Mouse (Mus musculus) hindbrain, embryonic 13.5 days (tissue): ENCODE data around the gene Nrxn2. TPM values are rescaled to one million over a fixed set of nuclear protein-coding genes. Genes with fewer than 3 reads are reported as not detected.

ENCODE experiments used
- ATAC-seq: fragments of 200-750 bp; cut with Nextera tagmentation; 2 replicates; pipeline ENCODE4 v1.8.0; 2017; ENCODE audit warnings: moderate TSS enrichment; ENCODE audit not compliant: low FRiP score
- H3K27ac ChIP-seq: fragments of 300-500 bp; sonication (generic); 2 replicates; pipeline ENCODE4 v1.5.1; 2015; ENCODE audit warnings: inconsistent platforms, mild to moderate bottlenecking, moderate library complexity
- H3K27me3 ChIP-seq: fragments of 300-500 bp; sonication (generic); 2 replicates; pipeline ENCODE4 v1.6.1; 2015; ENCODE audit warnings: mild to moderate bottlenecking, inconsistent platforms
- H3K36me3 ChIP-seq: fragments of 300-500 bp; sonication (generic); 2 replicates; pipeline ENCODE4 v1.6.1; 2015; ENCODE audit warnings: mild to moderate bottlenecking, inconsistent platforms
- H3K4me1 ChIP-seq: fragments of 300-500 bp; sonication (generic); replicated peaks from 2 replicates; pipeline ENCODE4 v1.6.1; 2015; ENCODE audit warnings: inconsistent platforms
- H3K4me2 ChIP-seq: fragments of 300-500 bp; sonication (generic); 2 replicates; pipeline ENCODE4 v1.6.1; 2015; ENCODE audit warnings: inconsistent platforms, mild to moderate bottlenecking, moderate library complexity
- H3K4me3 ChIP-seq: fragments of 300-500 bp; sonication (generic); 2 replicates; pipeline ENCODE4 v1.5.1; 2015; ENCODE audit warnings: mild to moderate bottlenecking, inconsistent platforms
- H3K9ac ChIP-seq: fragments of 300-500 bp; sonication (generic); 2 replicates; pipeline ENCODE4 v1.6.1; 2015; ENCODE audit warnings: mild to moderate bottlenecking, inconsistent platforms
- H3K9me3 ChIP-seq: fragments of 300-500 bp; sonication (generic); 2 replicates; pipeline ENCODE4 v1.6.1; 2016; ENCODE audit warnings: inconsistent platforms
- WGBS: fragments of 180-500 bp; shearing (Covaris S2); methylation state at CpG from one replicate; pipeline ENCODE4 v1.1.7; 2015; 5-methylcytosine and 5-hydroxymethylcytosine counted together
- polyA plus RNA-seq: library from polyadenylated mRNA; unstranded; fragments of >200 nt; fragmentation: Nextera tagmentation; extraction: Ambion mirVana; gene quantifications from 2 replicates; pipeline ENCODE4 v1.2.1, GENCODE M21; 2015

Nrxn2 gene
- polyA plus RNA-seq, 1 experiment from 2014 or later = 23.5 TPM

DNA sequence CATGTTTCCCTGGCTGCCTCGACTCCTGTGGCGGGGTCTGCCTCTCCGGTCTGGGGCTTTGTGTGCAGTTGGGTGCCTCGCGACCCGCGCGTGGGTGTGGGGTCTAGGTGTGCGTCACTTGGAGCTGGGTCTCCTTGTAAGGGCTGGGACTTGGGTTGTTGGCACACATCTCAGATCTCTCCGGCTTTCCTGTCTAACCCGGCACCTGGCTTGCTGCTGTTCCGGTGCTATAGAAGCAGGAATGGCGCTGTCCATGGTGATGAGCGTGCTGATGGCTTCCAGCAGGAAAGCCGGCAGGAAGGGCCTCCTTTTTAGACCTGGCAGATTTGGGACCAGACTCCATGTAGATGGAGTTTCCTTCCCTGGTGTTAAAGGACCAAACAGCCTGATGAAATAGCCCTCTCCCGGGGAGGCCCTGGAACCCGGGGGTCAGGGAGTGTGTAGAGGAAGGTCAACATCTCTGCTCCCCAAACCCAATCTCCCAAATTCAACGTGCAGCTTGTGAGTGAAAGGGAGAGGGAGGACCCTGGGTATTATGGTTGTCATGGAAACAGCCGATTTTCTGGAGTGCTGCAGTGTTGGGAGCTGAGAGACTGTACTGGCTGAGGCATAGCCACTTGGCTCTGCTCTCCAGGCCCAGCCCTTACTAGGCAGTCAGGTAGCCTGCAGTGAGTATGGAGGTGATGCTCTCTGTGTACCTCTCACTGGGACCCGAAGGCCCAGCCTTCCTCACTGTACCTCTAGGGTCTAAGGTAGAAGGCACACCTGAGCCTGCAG is 84.2 kb downstream of the Nrxn2 start:
- Histone ChIP-seq H3K9me3 (no peaks in the 10 kb centered on the region), H3K27me3 (no peaks in the 10 kb centered on the region), H3K4me1 (peaks cover 92% of the 10 kb centered on the region), H3K9ac (peak overlapping the region; percentile 100), H3K4me3 (peak overlapping the region; percentile 91), H3K4me2 (peak overlapping the region; percentile 94), H3K36me3 (peaks cover 31% of the 10 kb centered on the region), H3K27ac (peak overlapping the region; percentile 98)
- 4% methylated on average over 20 of the region's 20 CpGs for WGBS
- peak; percentile 22 for ATAC-seq

DNA sequence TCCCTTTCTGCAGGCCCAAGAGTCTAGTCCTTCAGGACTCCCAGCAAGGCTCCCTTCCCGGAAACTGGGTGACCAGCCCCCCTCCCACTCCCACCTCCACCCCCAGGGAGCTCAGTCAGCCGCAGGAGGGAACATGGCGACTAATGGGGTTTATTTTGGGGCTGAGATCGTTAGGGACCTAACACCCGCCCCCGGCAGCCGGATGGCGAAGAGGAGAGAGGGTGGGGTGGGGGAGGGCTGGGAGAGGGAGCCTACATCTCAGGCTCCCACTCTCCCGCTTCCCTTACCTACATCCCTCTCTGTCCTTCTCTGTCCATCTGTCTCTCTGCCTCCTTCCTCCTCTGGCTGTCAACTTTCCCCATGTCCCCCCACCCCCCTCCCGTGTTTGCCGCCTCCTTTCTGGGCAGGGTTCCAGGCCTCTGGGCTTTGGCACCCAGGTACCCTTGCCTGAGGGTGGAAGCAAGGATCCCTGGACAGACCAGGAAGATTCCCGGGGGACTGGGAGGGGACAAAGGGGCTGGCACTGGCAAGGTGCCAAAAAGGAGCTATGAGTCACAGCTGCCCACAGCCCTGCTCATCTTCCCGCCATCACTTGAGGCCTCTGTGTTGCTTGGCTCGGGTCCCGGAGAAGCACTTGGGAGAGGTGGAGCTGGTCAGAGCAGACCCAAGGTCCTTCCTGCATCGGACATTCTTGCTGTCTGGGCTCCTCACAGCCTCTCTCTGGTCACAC is 85.6 kb downstream of the Nrxn2 start:
- WGBS = 34% methylated on average over 16 of the region's 16 CpGs

DNA sequence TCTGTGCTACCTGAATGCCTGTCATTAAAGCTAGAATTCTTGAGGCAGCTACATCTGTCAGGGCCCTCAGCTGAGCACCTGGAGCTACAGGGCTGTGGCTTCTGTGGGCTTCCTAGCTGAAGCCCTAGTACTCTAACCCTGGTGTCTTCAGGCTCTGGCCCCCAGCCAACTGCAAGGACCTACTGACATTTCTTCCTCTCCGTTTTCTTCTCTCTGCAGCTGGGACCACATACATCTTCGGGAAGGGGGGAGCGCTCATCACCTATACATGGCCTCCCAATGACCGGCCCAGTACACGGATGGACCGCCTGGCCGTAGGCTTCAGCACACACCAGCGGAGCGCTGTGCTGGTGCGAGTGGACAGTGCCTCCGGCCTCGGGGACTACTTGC is 86.1 kb downstream of the Nrxn2 start:
- H3K4me1 ChIP-seq = peaks cover 84% of the 10 kb centered on the region
- 88% methylated on average over 12 of the region's 12 CpGs for WGBS
- peak overlapping the region; percentile 94; the same call in 1 of the 2 replicates for H3K4me2 ChIP-seq
- H3K36me3 ChIP-seq = peaks cover 45% of the 10 kb centered on the region
- peak overlapping the region; percentile 100; the same call in 1 of the 2 replicates for H3K9ac ChIP-seq
- H3K4me3 ChIP-seq = no peak overlapping the region
- H3K27me3 ChIP-seq = no peaks in the 10 kb centered on the region
- H3K27ac ChIP-seq = peak overlapping the region; percentile 98
- no peak for ATAC-seq
- H3K9me3 ChIP-seq = no peaks in the 10 kb centered on the region

More for the DNA sequence above, 85.6 kb downstream of the Nrxn2 start:
- no peak for ATAC-seq
- no peak overlapping the region; the same call in none of the 2 replicates for H3K4me3 ChIP-seq
- H3K9me3 ChIP-seq = no peaks in the 10 kb centered on the region
- H3K9ac ChIP-seq = peak overlapping the region; percentile 100
- peak overlapping the region; percentile 94 for H3K4me2 ChIP-seq
- H3K36me3 ChIP-seq = peaks cover 40% of the 10 kb centered on the region
- H3K27me3 ChIP-seq = no peaks in the 10 kb centered on the region
- H3K27ac ChIP-seq = peak overlapping the region; percentile 98
- H3K4me1 ChIP-seq = peaks cover 90% of the 10 kb centered on the region

DNA sequence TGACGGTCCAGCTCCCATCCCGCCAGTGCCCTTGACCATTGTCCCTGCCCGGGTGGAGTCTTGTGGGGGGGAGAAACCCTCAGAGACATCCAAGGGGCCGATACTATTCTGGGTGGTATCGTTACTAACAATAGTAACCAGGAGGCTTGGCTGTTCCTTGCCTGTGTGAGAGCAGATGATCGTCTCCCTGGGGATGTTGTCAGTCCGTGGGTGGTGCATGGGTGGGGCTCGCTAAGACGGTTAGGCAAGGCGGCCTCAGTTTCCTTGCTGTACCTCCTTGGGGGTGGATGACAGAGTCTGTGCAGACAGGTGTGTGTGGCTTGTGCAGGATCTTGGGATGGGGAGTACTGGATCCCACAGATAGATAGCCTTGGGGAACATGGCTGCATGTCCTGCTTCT is 88.9 kb downstream of the Nrxn2 start:
- H3K27ac ChIP-seq = peak overlapping the region; percentile 77
- H3K27me3 ChIP-seq = no peaks in the 10 kb centered on the region
- H3K36me3 ChIP-seq = peaks cover 72% of the 10 kb centered on the region
- H3K9ac ChIP-seq = no peak overlapping the region
- WGBS = 49% methylated on average over 10 of the region's 10 CpGs
- no peaks in the 10 kb centered on the region for H3K9me3 ChIP-seq
- peaks cover 59% of the 10 kb centered on the region for H3K4me1 ChIP-seq
- H3K4me3 ChIP-seq = no peak overlapping the region
- no peak for ATAC-seq
- no peak overlapping the region for H3K4me2 ChIP-seq

DNA sequence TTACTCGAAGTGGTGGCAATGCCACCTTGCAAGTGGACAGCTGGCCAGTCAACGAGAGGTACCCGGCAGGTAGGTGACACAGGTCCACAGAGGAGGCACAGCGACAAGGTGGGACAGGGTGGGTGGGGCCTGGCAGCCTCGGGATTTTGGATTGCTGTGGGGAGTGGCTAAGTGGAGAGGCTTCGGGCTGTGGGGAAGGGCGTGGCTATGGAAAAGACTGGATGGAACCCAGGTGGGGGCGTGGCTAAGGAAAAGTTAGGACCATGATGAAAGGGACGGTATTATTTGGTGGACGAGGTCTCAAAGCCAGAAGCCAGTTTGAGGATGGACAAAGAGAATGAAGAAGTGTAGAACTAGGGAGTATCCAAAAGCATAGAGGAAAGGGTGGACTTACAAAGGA is 91.3 kb downstream of the Nrxn2 start:
- Histone ChIP-seq H3K4me1 (peaks cover 59% of the 10 kb centered on the region), H3K27ac (no peak overlapping the region), H3K9me3 (no peaks in the 10 kb centered on the region), H3K36me3 (peaks cover 93% of the 10 kb centered on the region), H3K4me3 (no peak overlapping the region), H3K4me2 (no peak overlapping the region), H3K9ac (no peak overlapping the region), H3K27me3 (no peaks in the 10 kb centered on the region)
- 84% methylated on average over 10 of the region's 10 CpGs for WGBS
- ATAC-seq = no peak

DNA sequence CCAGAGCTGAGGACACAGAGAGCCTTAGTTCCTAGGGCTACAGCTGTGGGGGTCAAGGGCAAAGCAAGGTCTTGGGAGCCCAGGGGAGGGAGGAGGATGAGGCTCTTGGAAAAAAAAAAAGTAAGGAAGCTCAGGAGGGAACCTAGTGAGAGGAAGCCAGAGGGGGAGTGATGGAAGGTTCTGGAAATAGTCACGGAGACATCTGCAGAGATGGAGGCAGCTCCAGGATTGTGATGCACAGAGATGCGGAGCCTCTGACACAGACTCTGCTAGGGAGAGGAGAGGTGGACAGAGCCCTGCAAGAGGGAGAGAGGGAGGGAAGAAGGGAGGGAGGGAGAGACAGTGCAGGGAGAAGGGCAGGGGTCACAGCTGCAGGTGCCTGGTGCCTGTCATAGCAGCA is 92.0 kb downstream of the Nrxn2 start:
- Histone ChIP-seq H3K27me3 (no peaks in the 10 kb centered on the region), H3K36me3 (peaks cover 93% of the 10 kb centered on the region), H3K27ac (no peak overlapping the region), H3K4me3 (no peak overlapping the region), H3K9me3 (no peaks in the 10 kb centered on the region), H3K9ac (no peak overlapping the region), H3K4me1 (peaks cover 56% of the 10 kb centered on the region), H3K4me2 (no peak overlapping the region)
- 90% methylated on average over 2 of the region's 2 CpGs for WGBS
- no peak for ATAC-seq

DNA sequence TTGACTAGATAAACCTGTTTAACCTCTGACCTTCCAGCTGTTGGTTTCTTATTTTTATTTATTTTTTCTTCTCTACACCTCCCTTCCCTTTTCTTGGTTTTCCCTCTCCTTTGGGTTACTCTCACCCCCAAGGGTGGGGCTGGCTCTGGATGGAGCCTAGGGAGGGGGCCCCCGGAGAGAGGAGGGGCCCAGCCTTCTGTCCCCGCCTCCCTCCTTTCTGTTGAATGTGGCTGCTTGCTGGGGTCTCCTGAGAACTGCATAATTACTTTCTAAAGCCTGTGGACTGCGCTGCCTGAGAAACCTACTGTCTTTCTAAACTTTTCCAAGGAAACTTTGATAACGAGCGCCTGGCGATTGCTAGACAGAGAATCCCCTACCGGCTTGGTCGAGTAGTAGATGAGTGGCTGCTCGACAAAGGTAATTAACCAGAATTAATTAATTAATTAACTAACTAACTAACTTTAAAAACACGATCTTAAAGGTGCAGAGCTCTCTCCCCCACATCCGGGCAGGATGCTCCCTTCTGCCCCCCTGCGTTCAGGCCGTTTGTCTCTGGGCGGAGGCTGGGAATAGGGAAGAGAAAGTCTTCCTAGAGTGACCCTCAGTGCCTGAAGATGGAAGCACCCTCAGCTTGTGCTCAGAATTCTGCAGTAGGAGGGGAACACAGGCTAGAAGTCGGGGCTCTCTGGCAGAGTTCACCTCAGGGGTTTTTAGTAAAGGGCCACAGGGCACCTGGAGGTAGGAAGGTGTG is 95.0 kb downstream of the Nrxn2 start:
- 9% methylated on average over 15 of the region's 15 CpGs for WGBS
- Histone ChIP-seq H3K4me2 (no peak overlapping the region), H3K9ac (no peak overlapping the region), H3K4me3 (no peak overlapping the region), H3K4me1 (peaks cover 57% of the 10 kb centered on the region), H3K27ac (no peak overlapping the region), H3K36me3 (peaks cover 88% of the 10 kb centered on the region), H3K9me3 (no peaks in the 10 kb centered on the region), H3K27me3 (no peaks in the 10 kb centered on the region)
- no peak for ATAC-seq

DNA sequence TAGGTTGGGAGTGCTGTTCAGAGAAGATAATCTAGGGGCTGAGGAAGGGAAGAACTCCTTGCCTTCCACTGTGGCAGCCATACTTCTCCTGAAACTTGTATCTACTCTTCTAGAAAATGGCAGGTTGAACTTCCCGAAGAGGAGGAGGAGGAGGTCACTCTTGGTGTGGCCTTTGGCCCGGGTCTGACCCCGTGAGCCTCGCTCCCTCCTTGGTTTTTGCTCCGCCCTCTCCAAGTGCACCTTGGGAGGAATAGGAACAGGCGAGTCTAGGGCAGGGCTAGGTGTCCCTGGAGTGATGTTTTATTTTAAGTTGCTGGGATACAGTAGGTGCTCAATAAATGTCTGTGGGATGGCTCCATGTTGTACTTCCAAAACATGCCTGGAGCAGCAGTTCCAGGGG is 96.4 kb downstream of the Nrxn2 start:
- Histone ChIP-seq H3K9ac (no peak overlapping the region), H3K4me1 (peaks cover 71% of the 10 kb centered on the region), H3K4me3 (no peak overlapping the region), H3K27ac (no peak overlapping the region), H3K27me3 (no peaks in the 10 kb centered on the region), H3K4me2 (no peak overlapping the region), H3K36me3 (peaks cover 92% of the 10 kb centered on the region), H3K9me3 (no peaks in the 10 kb centered on the region)
- WGBS = 68% methylated on average over 6 of the region's 6 CpGs
- ATAC-seq = no peak

DNA sequence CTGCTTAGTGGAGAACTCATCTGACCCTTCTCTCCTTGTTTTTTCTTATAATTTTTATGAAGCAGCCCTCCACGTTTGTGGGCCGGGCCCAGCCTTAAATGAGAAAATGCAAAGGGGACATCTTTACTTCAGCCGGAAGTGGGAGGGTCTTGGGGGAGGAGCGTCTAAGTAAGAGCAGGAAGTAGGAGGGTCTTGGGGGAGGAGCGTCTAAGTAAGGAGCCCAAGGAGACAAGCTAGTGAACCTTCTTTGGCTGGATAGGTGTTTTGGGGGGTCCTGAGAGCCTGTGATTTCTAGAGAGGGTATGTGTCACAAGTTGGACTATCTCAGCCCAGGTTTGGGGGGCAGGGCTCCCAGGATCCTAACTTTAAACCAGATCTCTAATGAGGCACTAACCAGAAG is 96.9 kb downstream of the Nrxn2 start:
- ATAC-seq = no peak
- Histone ChIP-seq H3K9me3 (no peaks in the 10 kb centered on the region), H3K27ac (no peak overlapping the region), H3K36me3 (peaks cover 92% of the 10 kb centered on the region), H3K9ac (no peak overlapping the region), H3K4me1 (peaks cover 75% of the 10 kb centered on the region), H3K4me2 (no peak overlapping the region), H3K27me3 (no peaks in the 10 kb centered on the region), H3K4me3 (no peak overlapping the region)
- WGBS = 68% methylated on average over 5 of the region's 5 CpGs

DNA sequence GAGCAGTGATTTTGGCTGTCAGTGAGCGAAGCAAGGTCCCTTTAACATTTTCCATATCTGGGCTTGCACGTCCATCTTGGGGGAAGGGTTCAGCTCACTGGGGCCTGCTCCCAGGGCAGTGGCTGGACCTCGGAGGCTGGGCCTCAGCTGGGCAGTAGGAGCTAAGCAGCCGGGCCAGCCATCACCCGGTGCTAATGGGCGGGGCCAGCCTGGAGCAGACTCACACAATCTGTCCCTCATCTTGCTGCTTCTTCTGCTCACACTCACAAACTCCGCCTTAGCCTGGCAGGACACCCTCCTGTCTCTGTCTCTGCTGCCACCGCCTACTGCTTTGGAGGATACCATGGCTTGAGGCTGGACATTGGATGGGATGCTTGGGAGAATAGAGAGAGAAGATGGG is 97.6 kb downstream of the Nrxn2 start:
- H3K9me3 ChIP-seq = no peaks in the 10 kb centered on the region
- H3K36me3 ChIP-seq = peaks cover 92% of the 10 kb centered on the region
- H3K9ac ChIP-seq = no peak overlapping the region
- no peak overlapping the region for H3K4me3 ChIP-seq
- no peak overlapping the region for H3K4me2 ChIP-seq
- peak overlapping the region; percentile 52; the same call in 1 of the 2 replicates for H3K27ac ChIP-seq
- H3K4me1 ChIP-seq = peaks cover 75% of the 10 kb centered on the region
- H3K27me3 ChIP-seq = no peaks in the 10 kb centered on the region
- no peak for ATAC-seq
- 52% methylated on average over 8 of the region's 8 CpGs for WGBS

DNA sequence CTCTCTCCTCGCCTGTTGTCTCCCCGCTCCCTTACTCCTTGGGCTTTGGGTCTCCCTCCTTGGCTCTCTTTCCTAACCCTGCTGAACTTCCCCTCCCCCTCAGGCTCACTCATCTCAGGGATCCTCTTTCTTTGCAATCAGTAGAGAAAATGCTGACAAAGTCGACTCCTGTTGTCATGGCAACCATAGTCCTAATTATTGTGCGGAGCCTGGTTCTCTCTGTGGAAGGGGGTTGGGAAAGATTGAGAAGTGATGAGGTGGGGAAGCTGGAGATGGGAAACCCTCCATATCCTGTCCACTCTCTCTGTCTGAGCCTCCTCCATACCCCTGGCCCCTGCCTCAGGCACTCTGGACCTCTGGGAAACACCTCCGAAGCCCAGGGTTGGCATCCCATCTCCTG is 100.1 kb downstream of the Nrxn2 start:
- Histone ChIP-seq H3K4me2 (peak overlapping the region; percentile 31), H3K9ac (peak overlapping the region; percentile 53; the same call in 1 of the 2 replicates), H3K4me1 (peaks cover 60% of the 10 kb centered on the region), H3K4me3 (no peak overlapping the region), H3K27me3 (no peaks in the 10 kb centered on the region), H3K9me3 (no peaks in the 10 kb centered on the region), H3K27ac (peak overlapping the region; percentile 93), H3K36me3 (peaks cover 91% of the 10 kb centered on the region)
- peak; percentile 75 for ATAC-seq
- 14% methylated on average over 5 of the region's 5 CpGs for WGBS

DNA sequence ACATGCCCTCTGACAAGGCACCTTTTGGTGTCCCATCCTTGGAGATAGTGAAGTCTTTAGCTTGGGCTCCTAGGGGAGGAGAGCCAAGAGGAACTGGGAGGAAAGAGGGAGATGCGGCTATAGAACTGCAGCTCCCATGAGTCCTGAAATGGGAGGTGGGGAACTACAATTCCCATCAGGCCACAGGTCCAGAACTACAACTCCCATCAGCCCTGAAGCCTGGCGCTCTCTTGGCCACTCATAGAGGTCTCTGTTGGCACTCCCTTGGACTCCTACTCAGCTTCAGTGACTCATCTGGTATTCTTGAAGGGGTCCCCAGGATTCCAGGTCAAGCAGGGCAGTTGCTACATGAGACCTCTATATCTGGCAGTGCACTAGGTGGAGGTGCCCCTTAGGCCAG is 101.0 kb downstream of the Nrxn2 start:
- Histone ChIP-seq H3K27me3 (no peaks in the 10 kb centered on the region), H3K4me3 (no peak overlapping the region), H3K27ac (peak overlapping the region; percentile 93), H3K36me3 (peaks cover 91% of the 10 kb centered on the region), H3K9me3 (no peaks in the 10 kb centered on the region), H3K4me2 (peak overlapping the region; percentile 31; the same call in 1 of the 2 replicates), H3K9ac (no peak overlapping the region), H3K4me1 (peaks cover 51% of the 10 kb centered on the region)
- 60% methylated on average over 2 of the region's 2 CpGs for whole genome bisulfite sequencing
- no peak for ATAC-seq
